Mouse (Mus musculus) gastrocnemius, postnatal 25 days (tissue): ENCODE results near the gene Slc35e3. TPM values are rescaled to one million over a fixed set of nuclear protein-coding genes. Genes with fewer than 3 reads are reported as not detected.

Experiments
- DNase-seq: peaks from one replicate; pipeline ENCODE4 v3.0.0; 2022
- total RNA-seq, 2 experiments: library from RNA; stranded (reverse); gene quantifications; 1 replicate in 1 of 2; 2 replicates in 1 of 2; pipeline ENCODE4 v1.2.3; 2021

Slc35e3 gene
- total RNA-seq, 2 experiments from 2014 or later: 3.8 to 4.8 TPM

DNA sequence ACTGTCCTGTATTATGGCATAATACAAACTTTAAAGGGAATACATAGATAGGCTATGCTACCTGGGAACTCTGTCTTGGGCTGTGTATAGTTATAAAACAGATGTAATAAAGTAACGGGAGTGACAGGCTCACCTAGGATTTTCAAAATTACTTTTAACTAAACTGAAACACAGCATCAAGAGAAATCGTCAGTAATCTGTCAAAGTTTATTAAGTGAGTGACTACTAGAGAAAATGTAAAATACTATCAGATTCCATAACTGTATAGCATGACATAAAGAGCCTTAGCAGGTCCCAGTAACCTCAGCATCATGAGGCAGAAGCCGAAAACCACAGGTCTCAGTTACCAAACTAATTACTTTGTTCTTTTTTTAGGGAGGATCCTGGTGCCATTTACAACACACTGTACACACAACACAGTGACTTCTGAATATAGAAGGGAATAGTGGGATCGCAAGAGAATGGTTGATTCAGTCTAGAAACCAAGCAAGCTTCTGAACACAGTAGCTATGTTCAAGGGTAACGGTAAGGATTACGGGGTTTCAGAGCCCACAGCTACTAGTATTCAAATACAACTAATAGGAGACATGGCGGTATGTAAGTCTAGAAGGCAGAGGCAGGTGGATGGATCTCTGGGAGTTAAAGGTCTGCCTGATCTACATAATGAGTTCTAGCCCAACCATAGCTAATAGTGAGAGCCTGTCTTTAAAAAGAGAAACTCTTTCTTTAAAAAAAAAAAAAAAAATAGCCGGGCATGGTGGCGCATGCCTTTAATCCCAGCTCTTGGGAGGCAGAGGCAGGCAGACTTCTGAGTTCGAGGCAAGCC, 47.6 kb downstream of the Slc35e3 start:
- DNase-seq: no peak

- DNase-seq: no peak
Observed at GRCm38 (mm10) chr10:117697561-117698115, 48.5 kb downstream of the Slc35e3 start.

DNA sequence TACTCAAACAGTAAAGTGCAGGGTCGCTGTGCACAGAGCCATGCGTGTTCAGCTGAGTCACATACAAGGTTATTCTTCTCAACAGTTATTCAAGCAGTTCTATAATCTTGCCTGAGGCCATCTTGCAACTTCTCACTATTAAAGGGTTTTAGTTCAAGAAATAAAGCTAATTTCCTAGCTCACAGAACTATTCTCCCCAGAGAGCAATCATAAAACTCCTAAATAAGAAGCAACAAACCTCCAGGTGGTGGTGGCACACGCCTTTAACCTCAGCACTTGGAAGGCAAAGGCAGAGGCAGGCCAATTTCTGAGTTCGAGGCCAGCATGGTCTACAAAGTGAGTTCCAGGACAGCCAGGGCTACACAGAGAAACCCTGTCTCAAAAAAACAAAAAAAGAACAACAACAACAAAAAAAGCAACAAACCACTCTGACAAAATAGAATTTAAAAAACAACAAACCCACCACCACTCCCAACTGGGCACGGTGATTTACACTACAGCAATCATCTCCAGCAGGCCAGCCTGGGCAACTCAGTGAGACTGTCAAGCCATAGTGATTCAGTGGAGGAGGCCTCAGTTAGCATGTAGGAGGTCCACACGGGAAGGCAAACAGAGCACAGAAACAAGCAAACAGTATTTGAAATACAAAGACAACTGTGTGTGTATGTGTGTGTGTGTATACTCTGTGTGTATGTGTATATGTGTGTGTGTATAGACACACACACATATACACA, 49.2 kb downstream of the Slc35e3 start:
- no peak for DNase-seq

- DNase-seq: no peak
Observed at GRCm38 (mm10) chr10:117696021-117696826, 49.9 kb downstream of the Slc35e3 start.

- DNase-seq: no peak
Observed at GRCm38 (mm10) chr10:117695605-117696004, 50.6 kb downstream of the Slc35e3 start.

- DNase-seq: no peak
Observed at GRCm38 (mm10) chr10:117695027-117695426, 51.1 kb downstream of the Slc35e3 start.

GRCm38 (mm10) chr10:117694255-117694953, 51.8 kb downstream of the Slc35e3 start:
- no peak for DNase-seq

GRCm38 (mm10) chr10:117692953-117693352, 53.2 kb downstream of the Slc35e3 start:
- no peak for DNase-seq

- no peak for DNase-seq
Observed at GRCm38 (mm10) chr10:117692173-117692572, 54.0 kb downstream of the Slc35e3 start.

DNA sequence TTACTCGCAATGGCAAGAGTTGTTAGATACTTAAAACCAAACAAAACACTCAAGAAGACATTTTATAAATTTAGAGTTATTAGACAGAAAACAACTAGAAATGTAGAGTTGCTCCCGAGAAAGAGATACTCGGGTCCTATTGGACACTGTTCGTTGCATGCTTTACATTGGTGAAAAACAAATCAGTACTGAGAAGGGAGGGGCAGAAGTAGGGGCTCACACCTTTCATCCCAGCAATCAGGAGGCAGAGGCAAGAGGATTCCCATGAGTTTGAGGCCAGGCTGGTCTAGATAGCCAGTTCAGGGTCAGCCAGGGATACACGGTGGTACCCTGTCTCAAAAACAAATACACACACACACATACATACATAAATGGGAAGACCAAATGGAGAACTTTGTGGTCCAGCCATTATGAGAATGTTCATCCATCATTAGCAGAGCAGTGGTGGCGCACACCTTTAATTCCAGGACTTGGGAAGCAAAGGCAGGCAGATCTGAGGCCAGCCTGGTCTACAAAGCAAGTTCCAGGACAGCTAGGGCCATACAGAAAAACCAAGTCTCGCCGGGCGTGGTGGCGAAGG, 54.7 kb downstream of the Slc35e3 start:
- no peak for DNase-seq

GRCm38 (mm10) chr10:117690770-117691296, 55.3 kb downstream of the Slc35e3 start:
- no peak for DNase-seq

- DNase-seq: no peak
Observed at GRCm38 (mm10) chr10:117690101-117690352, 56.1 kb downstream of the Slc35e3 start.

DNA sequence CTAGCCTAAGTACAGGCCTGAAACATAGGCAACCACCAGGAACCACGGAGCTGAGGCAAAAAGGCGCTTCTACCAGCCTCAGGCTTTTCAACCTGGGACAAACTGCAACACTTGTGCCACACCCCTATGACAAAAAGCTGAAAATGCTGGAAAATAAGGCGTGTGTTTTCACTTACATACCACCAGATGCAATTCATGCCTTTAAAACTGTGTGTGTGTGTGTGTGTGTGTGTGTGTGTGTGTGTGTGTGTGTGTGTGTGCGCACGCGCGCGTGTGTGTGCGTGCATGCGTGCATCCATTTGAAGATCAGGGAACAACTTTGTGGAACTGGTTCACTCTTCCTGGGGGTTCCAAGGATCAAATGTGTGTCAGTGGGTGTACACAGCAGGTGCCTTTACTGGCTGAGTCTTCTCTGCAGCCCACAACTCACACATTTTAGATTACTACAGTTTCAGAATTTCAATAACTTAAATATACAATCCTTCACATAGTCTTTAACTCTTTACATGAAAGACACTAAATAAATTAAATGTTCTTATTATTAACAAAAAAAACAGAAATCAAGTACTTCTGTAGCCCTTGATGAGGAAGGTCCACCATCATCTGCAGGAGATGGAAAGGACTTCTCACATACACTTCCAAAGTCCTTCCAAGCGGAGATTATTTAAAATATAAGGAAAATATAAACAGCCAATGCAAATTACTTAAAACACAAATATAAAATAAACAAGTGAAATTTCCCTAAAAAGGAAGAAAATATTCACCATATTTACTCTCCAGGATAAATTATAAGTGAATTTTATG, 56.7 kb downstream of the Slc35e3 start:
- no peak for DNase-seq

- no peak for DNase-seq
Observed at GRCm38 (mm10) chr10:117688204-117689151, 57.7 kb downstream of the Slc35e3 start.

DNA sequence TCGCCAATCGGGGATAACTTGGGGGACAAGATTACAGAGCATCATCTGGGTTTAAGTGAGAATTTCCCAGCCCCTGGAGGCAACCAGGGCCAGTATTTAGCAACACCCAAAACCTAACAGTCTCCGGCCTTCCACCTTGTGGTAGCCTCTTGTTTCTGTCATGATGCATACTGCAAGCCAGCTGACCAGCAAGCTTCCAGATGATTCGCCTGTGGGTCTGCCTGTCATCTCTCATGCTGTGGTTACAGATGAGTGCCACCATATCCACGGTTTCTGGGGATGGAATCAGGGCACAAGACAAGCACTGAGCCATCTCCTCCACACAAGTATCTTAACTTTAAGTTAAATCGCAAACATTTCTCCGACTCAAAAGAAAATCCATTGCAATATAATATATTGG, 58.6 kb downstream of the Slc35e3 start:
- DNase-seq: no peak

- no peak for DNase-seq
Observed at GRCm38 (mm10) chr10:117687018-117687417, 59.1 kb downstream of the Slc35e3 start.

DNA sequence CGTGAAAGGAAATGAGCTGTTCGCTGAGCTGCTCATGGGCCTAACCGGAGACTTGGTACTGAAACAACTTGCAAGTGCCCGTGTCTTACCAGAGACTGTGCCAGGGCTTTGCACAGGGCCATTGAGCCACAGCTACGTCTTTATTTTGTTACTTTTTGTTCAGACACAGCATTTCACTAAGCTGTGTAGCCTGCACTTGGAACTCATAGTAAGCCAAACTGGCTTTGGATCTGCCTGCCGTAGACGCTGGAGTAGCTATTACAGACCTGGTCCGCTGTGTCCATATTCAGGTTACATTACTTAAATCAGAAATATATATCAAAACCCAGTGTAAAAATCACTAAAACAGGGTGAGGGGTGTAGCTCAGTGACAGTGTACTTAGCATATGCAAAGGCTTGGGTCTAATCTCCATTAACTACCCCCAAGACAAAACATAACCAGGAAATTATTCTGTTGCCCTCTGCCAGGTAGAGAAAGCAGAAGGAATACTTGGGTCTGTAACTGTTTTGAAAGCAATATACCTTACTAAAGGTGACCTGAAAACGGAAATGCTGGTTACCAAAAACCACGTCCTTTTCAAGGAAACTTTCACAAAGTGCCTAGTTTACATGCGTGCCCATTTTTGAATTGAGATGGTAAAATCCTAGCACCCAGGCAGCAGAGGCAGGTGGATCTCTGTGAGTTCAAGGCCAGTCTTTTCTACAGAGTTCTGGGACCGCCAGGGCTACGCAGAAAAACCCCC, 60.1 kb downstream of the Slc35e3 start:
- DNase-seq: no peak

DNA sequence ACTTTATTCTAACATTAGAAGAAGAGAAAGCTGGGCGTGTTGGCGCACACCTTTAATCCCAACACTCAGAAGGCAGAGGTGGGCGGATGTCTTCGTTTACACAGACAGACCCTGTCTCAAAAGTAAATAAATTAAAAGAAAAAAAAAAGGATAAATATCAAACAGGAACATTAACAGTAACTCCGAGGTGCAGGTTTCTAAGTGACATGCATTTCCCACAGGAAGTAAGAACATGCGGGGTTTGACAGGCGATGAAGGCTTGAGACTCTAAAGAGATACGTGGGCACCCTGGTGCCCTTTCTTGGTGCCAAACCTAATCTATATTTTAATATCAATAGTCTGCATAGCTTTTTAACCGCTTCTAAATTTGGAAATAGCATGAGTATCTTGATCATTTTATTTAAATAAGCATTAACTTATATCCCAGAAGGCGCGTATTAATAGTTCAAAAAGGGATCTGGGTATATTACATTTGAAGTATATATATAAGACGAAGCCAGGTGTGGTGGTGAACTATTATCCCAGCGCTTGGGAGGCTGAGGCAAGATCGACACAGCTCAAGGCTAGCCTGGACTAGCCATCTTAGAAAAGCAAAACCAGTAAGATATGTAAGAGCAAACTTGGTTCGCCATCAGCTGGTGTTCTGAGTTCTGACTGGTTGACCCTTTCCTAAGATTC, 60.9 kb downstream of the Slc35e3 start:
- no peak for DNase-seq
